Mouse (Mus musculus) forebrain, embryonic 14.5 days (tissue): ENCODE results near the gene Gzmm. TPM values are rescaled to one million over a fixed set of nuclear protein-coding genes. Genes with fewer than 3 reads are reported as not detected.

Source experiments
- ATAC-seq: fragments of 200-750 bp; cut with Nextera tagmentation; 2 replicates; pipeline ENCODE4 v1.8.0; 2017; ENCODE audit warnings: mild to moderate bottlenecking, moderate library complexity
- DNase-seq: peaks from one replicate; pipeline ENCODE4 v3.0.0-alpha.2; 2015; ENCODE audit warnings: low spot score
- H3K27ac ChIP-seq: fragments of 300-500 bp; sonication (generic); 2 replicates; pipeline ENCODE4 v1.5.1; 2014; ENCODE audit warnings: low read depth, mild to moderate bottlenecking, control low read depth, low read length, moderate library complexity
- H3K27me3 ChIP-seq: fragments of 300-500 bp; sonication (generic); replicated peaks from 2 replicates; pipeline ENCODE4 v1.6.1; 2014; ENCODE audit warnings: low read length, control low read depth, mixed read lengths; ENCODE audit not compliant: control insufficient read depth, insufficient read depth
- H3K36me3 ChIP-seq: fragments of 300-500 bp; sonication (generic); 2 replicates; pipeline ENCODE4 v1.6.1; 2014; ENCODE audit warnings: low read length, control low read depth; ENCODE audit not compliant: control insufficient read depth, insufficient read depth
- H3K4me1 ChIP-seq: fragments of 300-500 bp; sonication (generic); 2 replicates; pipeline ENCODE4 v1.6.1; 2014; ENCODE audit warnings: antibody characterized with exemption, low read length, control low read depth; ENCODE audit not compliant: control insufficient read depth, insufficient read depth
- H3K4me2 ChIP-seq: fragments of 300-500 bp; sonication (generic); 2 replicates; pipeline ENCODE4 v1.6.1; 2014; ENCODE audit warnings: mild to moderate bottlenecking, control low read depth, low read length
- H3K4me3 ChIP-seq: fragments of 300-500 bp; sonication (generic); 2 replicates; pipeline ENCODE4 v1.5.1; 2014; ENCODE audit warnings: low read depth, low read length, control low read depth
- H3K9ac ChIP-seq: fragments of 300-500 bp; sonication (generic); 2 replicates; pipeline ENCODE4 v1.6.1; 2014; ENCODE audit warnings: mild to moderate bottlenecking, low read length, control low read depth, moderate library complexity
- H3K9me3 ChIP-seq: fragments of 300-500 bp; sonication (generic); replicated peaks from 2 replicates; pipeline ENCODE4 v1.6.1; 2016; ENCODE audit warnings: low read length, control low read depth, mixed read lengths; ENCODE audit not compliant: control insufficient read depth
- WGBS: fragments of 180-500 bp; shearing (Covaris S2); extraction: QIAGEN DNeasy Blood & Tissue Kit; methylation state at CpG from one replicate; pipeline ENCODE4 v1.1.7; 2014; 5-methylcytosine and 5-hydroxymethylcytosine counted together
- polyA plus RNA-seq: library from polyadenylated mRNA; unstranded; fragments of >200 nt; fragmentation: Nextera tagmentation; extraction: Ambion mirVana; gene quantifications from 2 replicates; pipeline ENCODE4 v1.2.1, GENCODE M21; 2014

The Gzmm gene
- polyA plus RNA-seq: 1.4 and 1.5 TPM in 2 replicates

DNA sequence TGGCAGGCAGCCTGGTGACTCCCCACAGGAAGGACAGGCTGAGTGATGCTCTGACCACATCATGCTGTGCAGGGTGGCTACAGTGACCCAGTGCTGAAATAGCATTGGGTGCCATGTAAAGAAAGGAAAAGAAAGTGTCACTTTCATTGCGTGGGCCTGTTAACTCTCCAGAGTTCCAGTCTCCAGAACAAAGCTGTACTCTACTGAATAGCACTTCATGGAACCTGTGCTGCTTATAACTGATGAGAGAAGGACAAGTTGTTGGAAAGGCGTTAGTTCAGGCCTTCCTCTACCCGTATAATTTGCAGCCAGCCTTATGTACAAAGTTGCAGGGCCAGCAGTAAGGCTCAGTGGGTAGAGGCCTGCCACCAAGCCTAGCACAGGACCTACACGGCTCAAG, at the start of gene Gzmm:
Gene Gzmm, plus strand, starts transcription at position 301 of the 400 bp plus-strand sequence.
- H3K27me3 ChIP-seq: no peaks in the 10 kb centered on the region
- no peak within 1 kb of the TSS for H3K9ac ChIP-seq
- peaks cover under 1% of the 10 kb centered on the region for H3K4me1 ChIP-seq
- no peak within 1 kb of the TSS for H3K27ac ChIP-seq
- H3K36me3 ChIP-seq: peaks cover 56% of the 10 kb centered on the region
- 83% methylated on average over 4 of the region's 4 CpGs for WGBS
- DNase-seq (no peak), ATAC-seq (no peak)
- no peaks in the 10 kb centered on the region for H3K9me3 ChIP-seq
- no peak within 1 kb of the TSS for H3K4me3 ChIP-seq
- no peak within 1 kb of the TSS for H3K4me2 ChIP-seq

GRCm38 (mm10) chr10:79645711-79646110, 43.1 kb upstream of the Gzmm start, which contains the start of gene Odf3l2:
TSS of gene Odf3l2 (minus strand) at chr10:79645738.
- no peak within 1 kb of the TSS for H3K4me3 ChIP-seq
- DNase-seq (no peak), ATAC-seq (no peak)
- 77% methylated on average over 8 of the region's 8 CpGs for WGBS
- H3K27me3 ChIP-seq: no peaks in the 10 kb centered on the region
- no peak within 1 kb of the TSS for H3K9ac ChIP-seq
- no peak within 1 kb of the TSS for H3K4me2 ChIP-seq
- H3K9me3 ChIP-seq: no peaks in the 10 kb centered on the region
- no peak within 1 kb of the TSS for H3K27ac ChIP-seq
- no peaks in the 10 kb centered on the region for H3K4me1 ChIP-seq
- no peaks in the 10 kb centered on the region for H3K36me3 ChIP-seq

GRCm38 (mm10) chr10:79649070-79649751, 39.6 kb upstream of the Gzmm start:
- H3K9ac ChIP-seq: no peak overlapping the region
- no peaks in the 10 kb centered on the region for H3K4me1 ChIP-seq
- no peaks in the 10 kb centered on the region for H3K36me3 ChIP-seq
- H3K4me2 ChIP-seq: no peak overlapping the region
- H3K4me3 ChIP-seq: no peak overlapping the region
- DNase-seq (peak; percentile 89), ATAC-seq (peak; percentile 83)
- no peaks in the 10 kb centered on the region for H3K9me3 ChIP-seq
- 31% methylated on average over 7 of the region's 7 CpGs for WGBS
- H3K27me3 ChIP-seq: no peaks in the 10 kb centered on the region
- H3K27ac ChIP-seq: no peak overlapping the region

- H3K9ac ChIP-seq: no peak overlapping the region
- no peak for ATAC-seq
These were observed 36.0 kb upstream of the Gzmm start for GRCm38 (mm10) chr10:79652789-79653188.

DNA sequence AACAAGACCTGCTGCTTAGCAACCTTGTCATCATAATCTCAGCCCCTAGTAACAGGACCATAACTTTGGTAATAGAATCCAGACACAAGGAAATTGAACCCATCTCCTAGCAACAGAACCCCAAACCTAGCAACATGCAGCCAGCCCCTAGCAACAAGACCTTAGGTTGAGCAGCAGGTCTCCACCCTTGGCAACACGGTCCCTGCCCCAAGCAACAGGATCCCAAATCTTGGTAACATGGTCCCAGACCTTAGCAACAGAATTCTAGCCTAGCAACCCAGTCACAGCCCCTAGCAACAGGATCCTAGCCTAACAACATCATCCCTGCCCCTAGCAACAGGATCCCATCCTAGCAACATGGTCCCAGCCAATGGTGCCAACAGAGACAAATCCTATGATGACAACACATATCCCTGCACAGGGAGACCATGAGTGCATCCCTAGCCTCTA, 33.8 kb upstream of the Gzmm start:
- Histone ChIP-seq H3K4me1 (no peaks in the 10 kb centered on the region), H3K27me3 (no peaks in the 10 kb centered on the region), H3K27ac (peak overlapping the region; percentile 68; the same call in 1 of the 2 replicates), H3K4me2 (no peak overlapping the region), H3K4me3 (no peak overlapping the region), H3K9ac (no peak overlapping the region), H3K9me3 (no peaks in the 10 kb centered on the region), H3K36me3 (no peaks in the 10 kb centered on the region)
- DNase-seq (peak; percentile 65), ATAC-seq (peak; percentile 82; the same call in 1 of the 2 replicates)
- 16% methylated on average over 1 of the region's 1 CpGs for WGBS

More at GRCm38 (mm10) chr10:79652789-79653188, 36.0 kb upstream of the Gzmm start:
- WGBS: 89% methylated on average over 7 of the region's 7 CpGs
- no peaks in the 10 kb centered on the region for H3K4me1 ChIP-seq
- no peak overlapping the region for H3K4me3 ChIP-seq
- H3K9me3 ChIP-seq: no peaks in the 10 kb centered on the region
- H3K4me2 ChIP-seq: no peak overlapping the region
- DNase-seq: no peak
- no peaks in the 10 kb centered on the region for H3K27me3 ChIP-seq
- no peaks in the 10 kb centered on the region for H3K36me3 ChIP-seq
- no peak overlapping the region for H3K27ac ChIP-seq

DNA sequence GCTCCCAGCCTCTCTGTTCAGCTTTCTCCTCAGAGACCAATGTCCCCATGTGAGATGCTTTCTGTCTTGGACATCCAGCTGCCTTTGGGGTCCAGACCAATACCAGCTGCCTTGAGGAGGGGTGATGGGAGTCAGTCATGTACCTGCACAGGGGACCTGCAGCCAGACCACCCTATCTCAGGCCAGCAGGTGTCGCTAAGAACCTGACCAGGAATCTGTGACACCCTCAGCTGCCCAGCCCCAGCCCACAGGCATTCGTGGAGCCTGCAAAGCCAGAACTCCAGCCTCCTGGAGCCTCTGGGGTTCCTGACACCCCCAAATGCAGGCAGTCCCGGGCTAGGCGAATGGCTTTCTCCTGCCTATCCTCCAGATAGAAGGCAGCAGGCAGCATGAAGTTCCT, 30.0 kb upstream of the Gzmm start:
- H3K9me3 ChIP-seq: no peaks in the 10 kb centered on the region
- H3K27ac ChIP-seq: no peak overlapping the region
- no peak overlapping the region for H3K4me3 ChIP-seq
- no peaks in the 10 kb centered on the region for H3K27me3 ChIP-seq
- H3K4me1 ChIP-seq: no peaks in the 10 kb centered on the region
- H3K4me2 ChIP-seq: no peak overlapping the region
- no peak overlapping the region for H3K9ac ChIP-seq
- 25% methylated on average over 4 of the region's 4 CpGs for WGBS
- DNase-seq: no peak
- no peak for ATAC-seq
- H3K36me3 ChIP-seq: no peaks in the 10 kb centered on the region

DNA sequence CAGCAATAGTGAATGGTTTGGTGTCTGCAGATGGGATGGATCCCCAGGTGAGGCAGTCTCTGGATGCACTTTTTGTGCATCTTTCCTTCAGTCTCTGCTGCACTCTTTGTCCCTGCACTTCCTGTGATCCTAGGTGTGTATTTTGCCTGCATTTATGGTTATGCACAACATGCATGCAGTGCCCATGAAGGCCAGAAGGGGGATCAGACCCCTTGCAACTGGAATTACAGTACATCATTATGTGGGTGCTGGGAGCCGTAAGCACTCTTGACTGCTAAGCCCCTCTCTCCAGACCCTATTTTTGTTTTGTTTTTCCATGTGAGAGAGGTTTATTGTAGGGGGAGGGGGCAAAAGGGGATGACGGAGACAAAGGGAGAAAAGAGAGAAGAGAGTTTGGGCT, 28.5 kb upstream of the Gzmm start:
- 74% methylated on average over 2 of the region's 2 CpGs for WGBS
- DNase-seq: no peak
- no peak overlapping the region for H3K4me3 ChIP-seq
- no peaks in the 10 kb centered on the region for H3K9me3 ChIP-seq
- no peak overlapping the region for H3K27ac ChIP-seq
- H3K9ac ChIP-seq: no peak overlapping the region
- no peaks in the 10 kb centered on the region for H3K4me1 ChIP-seq
- H3K27me3 ChIP-seq: no peaks in the 10 kb centered on the region
- no peaks in the 10 kb centered on the region for H3K36me3 ChIP-seq
- no peak for ATAC-seq
- no peak overlapping the region for H3K4me2 ChIP-seq

DNA sequence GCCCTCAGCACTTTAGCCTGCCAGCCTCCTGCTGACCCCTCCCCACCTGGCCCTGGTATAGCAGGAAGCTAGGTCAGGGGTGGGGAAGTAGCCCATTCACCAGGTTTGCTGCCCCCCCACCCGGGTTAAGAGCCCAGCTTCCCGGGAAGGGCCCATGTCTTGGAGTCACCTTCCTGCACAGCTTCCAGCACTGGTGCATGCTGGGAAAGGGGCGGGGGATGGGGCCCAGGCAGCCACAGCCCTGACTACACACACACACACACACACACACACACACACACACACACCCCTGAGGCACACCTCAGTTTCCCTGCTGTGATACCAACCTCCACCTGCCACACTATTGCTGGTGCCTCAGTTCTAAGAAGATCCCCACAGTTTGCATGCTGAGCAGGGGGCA, 27.0 kb upstream of the Gzmm start:
- Histone ChIP-seq H3K9ac (no peak overlapping the region), H3K4me1 (no peaks in the 10 kb centered on the region), H3K4me3 (no peak overlapping the region), H3K27me3 (no peaks in the 10 kb centered on the region), H3K36me3 (no peaks in the 10 kb centered on the region), H3K9me3 (no peaks in the 10 kb centered on the region), H3K4me2 (no peak overlapping the region), H3K27ac (no peak overlapping the region)
- DNase-seq (no peak), ATAC-seq (no peak)
- WGBS: 53% methylated on average over 3 of the region's 3 CpGs

DNA sequence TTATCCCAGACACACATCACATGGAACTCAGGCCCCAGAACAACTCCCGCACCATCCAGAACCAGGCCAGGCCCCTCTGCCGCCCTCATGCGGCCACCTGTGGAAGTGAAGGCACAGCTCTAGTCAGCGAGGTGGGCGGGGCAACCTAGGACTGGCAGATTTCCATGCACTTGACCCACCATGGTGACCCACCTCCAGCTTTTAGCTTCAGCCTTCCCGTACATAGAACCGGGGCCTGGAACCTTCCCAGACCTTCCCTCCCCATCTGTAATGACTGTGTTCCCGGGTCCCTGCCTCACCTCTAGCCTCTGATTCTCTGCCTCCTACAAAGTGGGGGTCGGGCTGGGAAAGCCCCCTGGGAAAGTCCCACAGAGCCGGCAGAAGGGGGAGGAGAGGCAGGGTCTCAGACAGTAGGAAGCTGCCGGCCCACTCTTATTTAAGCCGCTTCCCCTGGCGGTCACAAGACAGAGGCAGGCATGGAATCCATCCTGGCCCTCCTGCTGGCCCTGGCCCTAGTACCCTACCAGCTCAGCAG, 24.6 kb upstream of the Gzmm start, which contains the start of gene Madcam1:
Gene Madcam1, plus strand, starts transcription at position 429 of the 535 bp plus-strand sequence.
- Histone ChIP-seq H3K4me3 (no peak within 1 kb of the TSS), H3K9me3 (no peaks in the 10 kb centered on the region), H3K9ac (no peak within 1 kb of the TSS), H3K4me2 (no peak within 1 kb of the TSS), H3K27me3 (no peaks in the 10 kb centered on the region), H3K27ac (no peak within 1 kb of the TSS), H3K36me3 (no peaks in the 10 kb centered on the region), H3K4me1 (0 out of 2 replicates have a peak, but pooled peaks cover 3% of the 10 kb centered on the region)
- ATAC-seq (peak; percentile 14; the same call in 1 of the 2 replicates), DNase-seq (peak; percentile 65)
- 6% methylated on average over 13 of the region's 13 CpGs for WGBS
